Mouse (Mus musculus): ENCODE measurements around the gene Zbp1. TPM values are rescaled to one million over a fixed set of nuclear protein-coding genes. Genes with fewer than 3 reads are reported as not detected.

Zbp1 gene
- polyA plus RNA-seq, 1 experiment from 2014 or later, result 1.3 TPM

DNA sequence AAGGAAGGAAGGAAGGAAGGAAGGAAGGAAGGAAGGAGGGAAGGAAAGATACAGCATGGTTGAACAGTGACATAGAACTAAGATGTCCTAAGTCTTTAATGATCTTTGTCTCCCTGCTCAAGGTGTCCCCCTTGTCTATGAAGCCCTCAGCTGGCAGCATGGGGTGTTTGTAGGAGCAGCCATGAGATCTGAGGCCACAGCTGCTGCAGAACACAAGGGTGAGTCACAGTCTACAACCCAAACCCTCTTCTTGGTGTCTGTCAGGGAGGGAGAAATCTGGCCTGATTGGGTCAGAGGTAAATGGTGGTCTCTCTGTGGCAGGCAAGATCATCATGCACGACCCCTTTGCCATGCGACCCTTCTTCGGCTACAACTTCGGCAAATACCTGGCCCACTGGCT is 60.9 kb downstream of the Zbp1 start:
- ATAC-seq (ENCODE audit: insufficient read depth, low FRiP score, low read depth), result no peak
- H3K4me1 ChIP-seq, result peaks cover 12% of the 10 kb centered on the region; the same call in 1 of the 2 replicates
- no peak overlapping the region for H3K9ac ChIP-seq
- no peak overlapping the region for H3K4me3 ChIP-seq (replicated peaks)
- H3K9me3 ChIP-seq, result no peaks in the 10 kb centered on the region
- H3K4me2 ChIP-seq, result no peak overlapping the region
- H3K36me3 ChIP-seq, result no peaks in the 10 kb centered on the region
- 94% methylated on average over 4 of the region's 4 CpGs for WGBS
- H3K27ac ChIP-seq, result no peak overlapping the region
- no peaks in the 10 kb centered on the region for H3K27me3 ChIP-seq (replicated peaks)

DNA sequence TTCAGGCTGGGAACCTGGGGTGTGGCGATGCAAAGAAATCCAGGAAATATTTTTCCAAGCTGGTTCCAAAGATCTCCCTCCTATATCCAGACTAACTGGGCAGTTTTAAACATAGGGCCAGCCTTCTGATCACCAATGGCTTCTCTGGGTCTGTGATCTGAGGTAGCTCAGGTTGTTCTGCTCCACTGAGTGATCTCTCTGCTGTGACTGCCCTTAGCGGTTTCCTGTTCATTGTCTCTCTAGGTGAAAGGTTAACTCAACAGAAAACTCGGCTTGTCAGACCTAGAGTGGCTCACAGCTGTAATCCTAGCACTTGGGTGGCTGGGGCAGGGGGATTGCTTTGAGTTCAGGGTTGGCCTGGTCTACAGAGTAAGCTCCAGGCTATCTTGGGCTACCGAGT is 61.3 kb downstream of the Zbp1 start:
- Histone ChIP-seq H3K9me3 (no peaks in the 10 kb centered on the region), H3K4me3 (replicated peaks) (no peak overlapping the region), H3K36me3 (no peaks in the 10 kb centered on the region), H3K4me2 (no peak overlapping the region), H3K27ac (no peak overlapping the region), H3K9ac (no peak overlapping the region), H3K27me3 (replicated peaks) (no peaks in the 10 kb centered on the region), H3K4me1 (peaks cover 17% of the 10 kb centered on the region)
- ATAC-seq (ENCODE audit: insufficient read depth, low FRiP score, low read depth), result no peak
- WGBS, result 56% methylated on average over 4 of the region's 4 CpGs

DNA sequence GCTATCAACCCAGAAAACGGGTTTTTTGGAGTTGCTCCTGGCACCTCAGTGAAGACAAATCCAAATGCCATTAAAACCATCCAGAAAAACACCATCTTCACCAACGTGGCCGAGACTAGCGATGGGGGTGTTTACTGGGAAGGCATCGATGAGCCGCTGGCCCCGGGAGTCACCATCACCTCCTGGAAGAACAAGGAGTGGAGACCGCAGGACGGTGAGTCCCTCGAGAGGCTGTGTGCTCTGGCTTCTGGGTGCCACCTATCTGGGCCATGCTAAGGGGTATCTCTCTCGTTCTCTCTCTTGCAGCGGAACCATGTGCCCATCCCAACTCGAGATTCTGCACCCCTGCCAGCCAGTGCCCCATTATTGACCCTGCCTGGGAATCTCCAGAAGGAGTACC is 61.8 kb downstream of the Zbp1 start:
- Histone ChIP-seq H3K9ac (no peak overlapping the region), H3K4me1 (peaks cover 21% of the 10 kb centered on the region), H3K4me2 (no peak overlapping the region), H3K27ac (no peak overlapping the region), H3K36me3 (no peaks in the 10 kb centered on the region), H3K27me3 (replicated peaks) (no peaks in the 10 kb centered on the region), H3K4me3 (replicated peaks) (no peak overlapping the region), H3K9me3 (no peaks in the 10 kb centered on the region)
- no peak for ATAC-seq (ENCODE audit: insufficient read depth, low FRiP score, low read depth)
- WGBS, result 87% methylated on average over 13 of the region's 13 CpGs

Other genes starting within 250 kb of the Zbp1 start
- 0.06 and 0.31 TPM in 2 replicates for gene Spo11, start 241.2 kb downstream of the Zbp1 start, polyA plus RNA-seq (2015; fragmentation: Nextera tagmentation; extraction: Ambion mirVana)
- gene Rae1, start 218.8 kb downstream of the Zbp1 start, polyA plus RNA-seq (2015; fragmentation: Nextera tagmentation; extraction: Ambion mirVana), result 110 and 118 TPM in 2 replicates
- 43.6 and 56.6 TPM in 2 replicates for gene Rbm38, start 198.4 kb downstream of the Zbp1 start, polyA plus RNA-seq (2015; fragmentation: Nextera tagmentation; extraction: Ambion mirVana)
- 0.30 and 0.41 TPM in 2 replicates for gene Ctcfl, start 99.4 kb downstream of the Zbp1 start, polyA plus RNA-seq (2015; fragmentation: Nextera tagmentation; extraction: Ambion mirVana)
- gene Pck1, start 65.9 kb downstream of the Zbp1 start, polyA plus RNA-seq (2015; fragmentation: Nextera tagmentation; extraction: Ambion mirVana), result 1.2 and 1.5 TPM in 2 replicates
- gene Pmepa1, start 57.6 kb upstream of the Zbp1 start, polyA plus RNA-seq (2015; fragmentation: Nextera tagmentation; extraction: Ambion mirVana), result 7.3 and 7.5 TPM in 2 replicates